Mouse (Mus musculus) heart, embryonic 10.5 days (tissue): ENCODE results near the gene Ccdc188. TPM values are rescaled to one million over a fixed set of nuclear protein-coding genes. Genes with fewer than 3 reads are reported as not detected.

Experiments used
- DNase-seq: peaks from one replicate; pipeline ENCODE4 v3.0.0-alpha.2; 2017; ENCODE audit warnings: low spot score
- H3K27ac ChIP-seq: fragments of 300-500 bp; sonication (generic); 2 replicates; pipeline ENCODE4 v1.5.1; 2016; ENCODE audit warnings: mild to moderate bottlenecking
- H3K27me3 ChIP-seq: fragments of 300-500 bp; sonication (generic); 2 replicates; pipeline ENCODE4 v1.6.1; 2016; ENCODE audit warnings: mild to moderate bottlenecking; ENCODE audit not compliant: poor library complexity, insufficient read depth, severe bottlenecking
- H3K36me3 ChIP-seq: fragments of 300-500 bp; sonication (generic); 2 replicates; pipeline ENCODE4 v1.6.1; 2016; ENCODE audit warnings: mild to moderate bottlenecking, moderate library complexity
- H3K4me1 ChIP-seq: fragments of 300-500 bp; sonication (generic); 2 replicates; pipeline ENCODE4 v1.6.1; 2016; ENCODE audit warnings: mild to moderate bottlenecking
- H3K4me3 ChIP-seq: fragments of 300-500 bp; sonication (generic); 2 replicates; pipeline ENCODE4 v1.5.1; 2016; ENCODE audit warnings: mild to moderate bottlenecking, moderate library complexity
- H3K9me3 ChIP-seq: fragments of 300-500 bp; sonication (generic); 2 replicates; pipeline ENCODE4 v1.6.1; 2016; ENCODE audit warnings: mild to moderate bottlenecking, moderate library complexity
- WGBS: fragments of 180-500 bp; shearing (Covaris S2); methylation state at CpG from one replicate; pipeline ENCODE4 v1.1.7; 2016; 5-methylcytosine and 5-hydroxymethylcytosine counted together
- polyA plus RNA-seq: library from polyadenylated mRNA; unstranded; fragments of >200 nt; fragmentation: Nextera tagmentation; extraction: Ambion mirVana; gene quantifications from 2 replicates; pipeline ENCODE4 v1.2.1, GENCODE M21; 2016

The Ccdc188 gene
- polyA plus RNA-seq, 1 experiment from 2014 or later = not detected

DNA sequence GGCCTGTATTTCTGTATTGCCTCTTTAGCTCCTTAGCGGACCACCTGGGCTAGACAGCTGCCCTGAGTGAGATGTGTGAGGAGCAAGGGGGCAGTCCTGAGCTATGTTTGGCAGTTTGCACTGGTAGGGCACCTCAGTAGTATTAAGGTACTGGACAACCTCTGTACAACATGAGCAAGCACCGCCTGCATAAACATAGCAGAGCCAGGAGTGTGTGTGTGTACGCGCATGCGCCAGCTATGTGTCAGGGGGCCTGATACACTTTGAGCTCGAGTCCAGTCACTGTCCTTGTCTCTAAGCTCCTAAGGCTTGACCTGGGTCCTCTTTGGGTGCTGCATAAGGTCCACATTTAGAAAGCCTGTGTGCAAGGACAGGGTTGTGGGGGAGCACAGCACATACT, 12.9 kb downstream of the Ccdc188 start:
- Histone ChIP-seq H3K4me1 (peaks cover 77% of the 10 kb centered on the region), H3K4me3 (peak overlapping the region; percentile 38; the same call in 1 of the 2 replicates), H3K9me3 (no peaks in the 10 kb centered on the region), H3K36me3 (peaks cover 37% of the 10 kb centered on the region), H3K27ac (peak overlapping the region; percentile 88), H3K27me3 (no peaks in the 10 kb centered on the region)
- no peak for DNase-seq
- 82% methylated on average over 6 of the region's 6 CpGs for WGBS

- whole genome bisulfite sequencing = 87% methylated on average over 3 of the region's 3 CpGs
- H3K4me1 ChIP-seq = peaks cover 79% of the 10 kb centered on the region
Observed at GRCm38 (mm10) chr16:18231047-18231446, 13.4 kb downstream of the Ccdc188 start.

GRCm38 (mm10) chr16:18231451-18231850, 13.8 kb downstream of the Ccdc188 start:
- no peak for DNase-seq
- no peaks in the 10 kb centered on the region for H3K9me3 ChIP-seq
- peak overlapping the region; percentile 88; the same call in 1 of the 2 replicates for H3K27ac ChIP-seq
- no peak overlapping the region for H3K4me3 ChIP-seq
- peaks cover 28% of the 10 kb centered on the region for H3K36me3 ChIP-seq
- no peaks in the 10 kb centered on the region for H3K27me3 ChIP-seq
- WGBS = 85% methylated on average over 4 of the region's 4 CpGs
- H3K4me1 ChIP-seq = peaks cover 79% of the 10 kb centered on the region

More at GRCm38 (mm10) chr16:18231047-18231446, 13.4 kb downstream of the Ccdc188 start:
- H3K27me3 ChIP-seq = no peaks in the 10 kb centered on the region
- H3K4me3 ChIP-seq = no peak overlapping the region
- H3K36me3 ChIP-seq = peaks cover 32% of the 10 kb centered on the region
- no peaks in the 10 kb centered on the region for H3K9me3 ChIP-seq
- DNase-seq = no peak
- H3K27ac ChIP-seq = peak overlapping the region; percentile 88

- no peaks in the 10 kb centered on the region for H3K27me3 ChIP-seq
- peaks cover 17% of the 10 kb centered on the region for H3K36me3 ChIP-seq
- H3K4me3 ChIP-seq = 0 out of 2 replicates have a peak overlapping the region, but pooled peaks have one; percentile 93
- peaks cover 63% of the 10 kb centered on the region for H3K4me1 ChIP-seq
- no peak for DNase-seq
- no peak overlapping the region for H3K27ac ChIP-seq
- 60% methylated on average over 1 of the region's 1 CpGs for WGBS
- H3K9me3 ChIP-seq = no peaks in the 10 kb centered on the region
Observed at GRCm38 (mm10) chr16:18233451-18233850, 15.8 kb downstream of the Ccdc188 start.

GRCm38 (mm10) chr16:18233919-18234670, 16.4 kb downstream of the Ccdc188 start:
- H3K27ac ChIP-seq = peak overlapping the region; percentile 93
- peak overlapping the region; percentile 93 for H3K4me3 ChIP-seq
- peaks cover 16% of the 10 kb centered on the region for H3K36me3 ChIP-seq
- DNase-seq = no peak
- H3K27me3 ChIP-seq = no peaks in the 10 kb centered on the region
- 20% methylated on average over 13 of the region's 13 CpGs for WGBS
- H3K9me3 ChIP-seq = no peaks in the 10 kb centered on the region
- peaks cover 57% of the 10 kb centered on the region for H3K4me1 ChIP-seq

DNA sequence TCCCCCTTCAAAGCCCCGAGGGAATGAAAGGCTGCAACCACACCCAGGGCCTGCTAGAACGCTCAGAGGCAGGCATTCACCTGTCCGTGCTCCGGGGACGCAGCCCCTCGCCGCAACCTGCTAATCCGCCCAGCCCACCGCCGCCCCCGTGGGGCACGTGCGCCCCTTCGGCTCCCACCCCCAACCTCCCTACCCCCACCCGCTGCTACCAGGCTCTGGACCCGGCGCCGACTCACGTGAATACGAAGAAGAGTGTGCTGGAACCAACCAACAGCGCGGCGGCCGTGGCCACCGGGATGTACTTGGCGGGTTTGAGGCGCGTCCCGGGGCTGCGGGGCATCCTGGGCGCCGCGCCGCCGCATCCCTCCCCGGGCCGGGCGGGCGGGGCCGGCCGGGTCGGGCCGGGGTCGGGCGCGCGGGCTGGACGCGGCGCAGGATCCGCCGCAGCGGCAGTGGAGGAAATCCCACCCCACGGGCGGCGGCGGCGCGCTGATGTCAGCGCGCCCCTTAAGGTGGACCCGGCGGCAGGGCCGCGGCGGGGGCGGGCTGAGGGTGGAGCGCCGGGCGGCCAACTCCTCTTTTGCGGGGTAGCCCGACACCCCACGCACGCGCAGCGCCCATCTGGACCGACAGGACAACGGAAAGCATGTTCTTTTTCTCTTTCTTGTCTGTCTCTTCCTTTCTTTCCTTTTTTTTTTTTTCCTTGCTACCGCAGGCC, 17.2 kb downstream of the Ccdc188 start, which contains the start of gene Zdhhc8:
TSS of gene Zdhhc8 (minus strand) at position 466 of the 718 bp plus-strand sequence.
- H3K4me1 ChIP-seq = peaks cover 49% of the 10 kb centered on the region
- no peaks in the 10 kb centered on the region for H3K27me3 ChIP-seq
- no peaks in the 10 kb centered on the region for H3K9me3 ChIP-seq
- under 1% methylated on average over 60 of the region's 79 CpGs for WGBS
- H3K4me3 ChIP-seq = peak within 1 kb of the TSS; percentile 93
- DNase-seq = peak; percentile 88
- H3K36me3 ChIP-seq = peaks cover 23% of the 10 kb centered on the region
- H3K27ac ChIP-seq = peak within 1 kb of the TSS; percentile 93

- peak; percentile 87 for DNase-seq
- H3K27me3 ChIP-seq = no peaks in the 10 kb centered on the region
- peaks cover 30% of the 10 kb centered on the region for H3K36me3 ChIP-seq
- peak overlapping the region; percentile 93 for H3K27ac ChIP-seq
- peak overlapping the region; percentile 93 for H3K4me3 ChIP-seq
- H3K4me1 ChIP-seq = peaks cover 42% of the 10 kb centered on the region
- WGBS = 3% methylated on average over 19 of the region's 19 CpGs
- H3K9me3 ChIP-seq = no peaks in the 10 kb centered on the region
Observed at GRCm38 (mm10) chr16:18235389-18236065, 17.8 kb downstream of the Ccdc188 start.

DNA sequence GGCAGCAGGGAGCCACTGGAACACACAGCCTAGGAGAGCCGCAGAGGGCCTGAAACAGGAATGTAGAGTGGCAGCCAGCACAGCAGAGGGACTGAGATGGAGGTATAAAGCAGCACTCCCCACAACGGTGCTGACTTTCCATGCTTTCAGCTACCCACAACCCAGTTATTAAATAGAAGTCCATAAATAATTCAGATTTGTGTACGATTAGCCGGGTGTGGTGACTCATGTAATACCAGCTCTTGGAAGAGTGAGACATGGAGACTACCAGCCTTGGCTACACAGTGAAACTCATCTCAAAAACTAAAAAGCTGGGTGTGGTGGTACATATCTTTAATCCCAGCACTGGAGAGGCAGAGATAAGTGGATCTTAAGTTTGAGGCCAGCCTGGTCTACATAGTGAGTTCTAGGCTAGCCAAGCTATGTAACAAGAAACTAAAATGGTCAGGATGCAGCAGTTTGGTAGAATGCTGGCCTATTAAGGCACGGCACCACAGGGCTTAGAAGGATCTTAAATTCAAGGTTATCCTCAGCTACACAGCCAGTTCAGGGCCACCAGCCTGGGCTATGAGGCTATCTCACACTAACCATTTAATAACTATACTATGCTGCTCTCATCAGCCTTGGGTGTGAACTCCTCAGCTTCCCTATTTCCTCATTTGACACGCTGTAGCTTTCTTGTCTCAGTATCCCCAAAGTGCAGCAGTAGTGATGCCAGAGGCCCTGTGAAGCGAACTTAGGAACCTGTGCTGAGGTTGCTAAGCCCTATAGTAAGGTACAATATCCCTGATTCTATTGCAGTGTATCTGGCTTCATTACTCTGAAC, 19.2 kb downstream of the Ccdc188 start:
- Histone ChIP-seq H3K27ac (no peak overlapping the region), H3K9me3 (no peaks in the 10 kb centered on the region), H3K36me3 (peaks cover 44% of the 10 kb centered on the region), H3K27me3 (no peaks in the 10 kb centered on the region), H3K4me3 (peak overlapping the region; percentile 93; the same call in 1 of the 2 replicates), H3K4me1 (peaks cover 29% of the 10 kb centered on the region)
- no peak for DNase-seq
- WGBS = 76% methylated on average over 7 of the region's 7 CpGs

GRCm38 (mm10) chr16:18241581-18241980, 23.9 kb downstream of the Ccdc188 start:
- DNase-seq = no peak
- WGBS = 91% methylated on average over 10 of the region's 10 CpGs
- Histone ChIP-seq H3K27ac (no peak overlapping the region), H3K4me3 (no peak overlapping the region), H3K9me3 (no peaks in the 10 kb centered on the region), H3K27me3 (no peaks in the 10 kb centered on the region), H3K4me1 (peaks cover 2% of the 10 kb centered on the region; the same call in 1 of the 2 replicates), H3K36me3 (peaks cover 89% of the 10 kb centered on the region)

DNA sequence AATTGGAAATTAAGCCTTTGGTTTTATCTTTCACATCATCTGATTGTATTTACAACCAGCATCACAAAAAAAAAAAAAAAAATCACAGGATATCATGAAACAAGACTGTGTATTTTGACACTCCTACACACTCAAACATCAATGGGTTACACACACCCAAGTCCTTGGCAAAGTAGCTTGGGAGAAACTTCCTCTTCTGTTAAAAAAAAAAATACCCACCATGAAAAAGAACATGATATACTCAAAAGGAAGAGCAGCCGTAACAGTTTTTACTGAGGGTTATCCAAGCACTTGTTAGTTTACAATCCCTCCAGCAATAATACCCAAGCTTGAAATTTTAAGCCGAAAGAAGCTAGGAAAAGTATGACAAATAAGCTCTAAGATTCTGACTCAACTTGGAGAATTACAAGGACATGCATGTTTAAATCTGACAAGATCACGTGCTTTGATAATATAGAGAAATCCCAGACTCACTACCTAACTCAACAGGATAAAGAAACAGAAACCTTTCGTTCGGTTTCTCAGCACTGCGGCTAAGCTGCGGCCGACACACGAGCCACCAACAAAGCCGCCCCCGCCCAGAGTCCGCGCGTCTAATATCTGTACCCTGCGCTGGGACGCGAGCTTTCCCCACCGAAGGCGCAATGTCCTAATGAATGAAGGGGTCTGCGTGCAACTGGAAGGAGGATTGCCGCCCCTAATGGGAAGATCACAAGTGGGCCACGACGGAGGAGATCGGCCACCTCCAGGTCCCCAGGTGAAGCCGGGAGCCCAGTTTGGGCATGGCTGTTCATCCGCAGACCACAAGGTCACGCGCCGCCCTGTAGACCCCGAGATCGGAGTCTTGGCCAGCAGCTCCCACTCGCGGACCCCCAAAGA, 30.1 kb downstream of the Ccdc188 start:
- no peaks in the 10 kb centered on the region for H3K27me3 ChIP-seq
- peak overlapping the region; percentile 95 for H3K4me3 ChIP-seq
- under 1% methylated on average over 31 of the region's 33 CpGs for WGBS
- H3K4me1 ChIP-seq = peaks cover 31% of the 10 kb centered on the region
- H3K36me3 ChIP-seq = peaks cover 64% of the 10 kb centered on the region
- no peak for DNase-seq
- H3K27ac ChIP-seq = peak overlapping the region; percentile 97
- no peaks in the 10 kb centered on the region for H3K9me3 ChIP-seq
